Mouse (Mus musculus): Measurements from ENCODE around the gene Epn2.
A peak's percentile ranks its signal among the peaks of the same experiment; 100 is the strongest.

The Epn2 gene

DNA sequence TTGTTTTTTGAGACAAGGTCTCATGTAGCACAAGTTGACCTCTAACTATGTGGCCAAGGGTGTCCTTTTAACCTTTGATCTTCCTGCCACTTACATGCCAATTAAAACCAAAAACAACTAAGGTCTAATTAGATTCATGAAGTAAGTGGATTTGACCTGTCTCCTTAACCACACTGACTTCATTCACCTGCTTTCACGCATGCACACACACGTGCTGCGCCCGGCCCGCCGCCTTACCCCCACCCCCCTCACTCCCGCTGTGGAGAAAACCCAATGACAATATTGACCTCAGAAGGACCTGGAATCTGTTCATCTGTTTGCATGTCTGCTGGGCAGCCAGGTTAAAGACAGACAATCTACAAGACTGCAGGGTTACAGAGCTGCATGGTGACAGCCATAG is 38.8 kb downstream of the Epn2 start:
- no peak for DNase-seq (ENCODE audit: low spot score)

DNA sequence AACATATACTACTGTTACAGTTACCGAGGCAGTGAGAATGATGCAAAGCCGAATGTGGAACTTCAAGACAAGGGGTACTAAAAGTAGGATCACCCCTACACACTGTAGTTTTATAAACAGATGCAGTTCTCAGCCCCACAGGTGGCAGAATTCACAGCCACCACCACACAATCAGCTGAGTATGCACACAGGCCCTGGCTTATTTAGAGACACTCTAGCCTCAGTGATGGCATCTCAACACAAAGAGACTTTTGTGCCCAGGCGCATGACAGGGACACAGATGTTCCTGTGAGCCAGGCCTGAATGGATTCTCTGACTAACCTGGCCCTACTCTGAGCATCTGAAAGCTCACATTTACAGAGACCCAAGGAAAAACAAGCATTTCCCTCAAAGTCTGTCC is 42.1 kb downstream of the Epn2 start:
- DNase-seq (ENCODE audit: low spot score), result no peak

DNA sequence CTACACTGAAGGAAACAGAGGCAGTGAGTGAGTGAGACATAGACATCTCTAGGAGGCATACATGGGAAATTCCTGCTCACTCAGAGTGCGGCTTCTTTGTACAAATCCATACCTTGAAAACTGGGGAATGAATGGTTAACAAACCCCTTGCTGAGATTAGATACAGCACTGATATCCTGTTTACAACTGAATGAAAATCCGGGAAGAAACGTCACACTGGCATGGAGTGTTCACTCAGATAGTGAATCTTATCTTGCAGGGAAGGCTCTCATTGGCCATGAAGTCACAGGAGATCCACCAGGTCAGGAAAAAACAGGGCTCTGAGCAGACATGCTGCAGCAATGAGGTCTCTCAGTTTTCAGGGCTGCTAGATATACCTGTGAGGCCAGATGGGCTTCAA is 42.5 kb downstream of the Epn2 start:
- no peak for DNase-seq (ENCODE audit: low spot score)

DNA sequence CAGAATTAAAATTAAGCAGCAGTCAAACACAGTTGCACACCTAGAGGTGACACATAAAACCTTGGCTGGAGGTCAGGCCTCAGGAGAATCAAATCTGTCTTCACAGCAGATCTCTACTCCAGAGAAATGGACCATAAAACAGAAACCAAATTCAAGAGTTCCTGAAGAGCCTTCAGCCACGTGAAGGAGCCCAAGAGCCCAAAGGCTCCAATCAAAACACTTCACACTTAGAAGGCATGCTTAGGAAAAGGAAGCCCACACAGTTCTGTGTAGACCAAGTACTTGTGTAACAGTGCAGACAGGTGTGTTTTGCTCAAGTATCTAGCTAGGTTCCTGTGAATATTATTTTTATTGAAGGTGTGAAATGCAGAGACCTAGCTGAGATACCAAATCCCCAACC is 44.0 kb downstream of the Epn2 start:
- DNase-seq (ENCODE audit: low spot score), result no peak

DNA sequence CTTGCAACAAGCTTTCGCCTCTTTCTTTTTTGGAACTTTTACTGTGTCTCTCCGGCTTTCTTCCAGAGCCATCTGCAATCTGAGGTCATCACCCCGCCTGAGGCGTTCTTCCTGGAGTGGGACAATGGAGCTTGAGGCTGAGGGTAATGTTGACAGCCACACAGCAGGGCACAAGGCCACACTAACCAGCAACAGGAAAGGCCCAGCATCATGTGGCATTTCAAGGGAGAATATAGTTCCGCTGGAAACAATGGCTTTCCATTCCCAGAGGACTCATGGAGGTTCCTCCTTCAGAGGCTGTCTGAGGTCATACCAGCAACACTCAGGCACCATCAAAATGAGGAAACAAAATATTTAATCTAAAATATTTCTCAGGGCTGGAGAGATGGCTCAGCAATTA is 45.9 kb downstream of the Epn2 start:
- DNase-seq (ENCODE audit: low spot score), result no peak

DNA sequence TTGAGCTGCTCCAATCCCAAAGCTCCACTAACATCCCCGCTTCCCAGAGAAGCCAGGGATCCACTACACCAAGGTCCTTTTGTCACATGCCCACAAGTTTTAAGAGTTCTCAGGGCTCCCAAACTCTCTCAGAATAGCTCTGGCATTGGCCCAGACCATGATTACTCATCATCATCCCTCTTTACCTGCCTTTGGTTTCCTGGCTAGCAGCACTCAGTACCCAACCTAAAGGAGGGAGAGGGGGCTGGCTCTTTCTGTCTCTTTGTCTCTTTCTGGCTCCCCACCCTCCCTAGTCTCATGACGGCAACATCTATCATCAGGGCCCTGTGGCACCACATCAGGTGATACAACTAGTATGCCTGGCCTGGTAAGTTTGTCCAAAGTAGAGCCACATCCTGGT is 46.7 kb downstream of the Epn2 start:
- no peak for DNase-seq (ENCODE audit: low spot score)

DNA sequence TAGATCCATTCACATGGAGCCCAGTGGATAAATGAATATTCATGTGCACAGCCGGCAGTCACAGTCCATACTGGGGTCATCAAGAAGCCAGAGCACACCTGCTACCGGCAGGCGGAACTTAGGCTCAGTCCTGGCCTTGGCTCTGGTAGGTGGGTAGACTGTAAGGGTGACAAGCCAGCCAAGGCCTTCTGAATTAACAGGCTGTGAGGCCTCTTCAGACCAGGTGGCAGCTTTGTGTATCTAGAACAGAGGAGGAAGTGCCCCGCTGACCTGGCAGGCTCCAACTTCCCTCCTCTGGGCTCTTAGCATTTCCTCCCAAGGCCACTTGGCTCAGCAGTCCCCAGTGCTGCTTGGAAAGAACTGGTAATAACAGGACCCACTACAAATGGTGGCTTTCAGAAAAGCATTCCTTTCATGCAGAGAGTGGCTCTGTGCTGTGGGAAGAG is 50.2 kb downstream of the Epn2 start:
- DNase-seq (ENCODE audit: low spot score), result no peak

DNA sequence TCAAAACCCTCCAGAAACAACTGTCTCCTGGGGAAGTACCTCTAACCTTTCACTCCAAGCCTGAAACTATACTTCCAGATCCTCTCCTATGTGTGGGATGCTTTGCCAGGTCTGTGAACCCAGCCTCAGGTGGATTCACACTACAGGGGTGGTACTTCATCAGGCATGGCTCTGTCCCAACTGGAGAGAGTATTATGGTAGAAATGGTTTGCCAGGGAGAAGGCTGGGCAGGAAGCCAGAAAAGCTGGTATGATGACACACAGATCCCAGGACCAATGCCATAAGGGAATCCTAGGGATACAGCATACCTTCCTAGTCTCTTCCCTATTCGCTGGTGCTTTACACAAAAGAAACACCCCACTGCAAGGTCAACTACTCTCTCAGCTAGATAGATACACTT is 52.6 kb downstream of the Epn2 start:
- peak; percentile 44 for DNase-seq (ENCODE audit: low spot score)

DNA sequence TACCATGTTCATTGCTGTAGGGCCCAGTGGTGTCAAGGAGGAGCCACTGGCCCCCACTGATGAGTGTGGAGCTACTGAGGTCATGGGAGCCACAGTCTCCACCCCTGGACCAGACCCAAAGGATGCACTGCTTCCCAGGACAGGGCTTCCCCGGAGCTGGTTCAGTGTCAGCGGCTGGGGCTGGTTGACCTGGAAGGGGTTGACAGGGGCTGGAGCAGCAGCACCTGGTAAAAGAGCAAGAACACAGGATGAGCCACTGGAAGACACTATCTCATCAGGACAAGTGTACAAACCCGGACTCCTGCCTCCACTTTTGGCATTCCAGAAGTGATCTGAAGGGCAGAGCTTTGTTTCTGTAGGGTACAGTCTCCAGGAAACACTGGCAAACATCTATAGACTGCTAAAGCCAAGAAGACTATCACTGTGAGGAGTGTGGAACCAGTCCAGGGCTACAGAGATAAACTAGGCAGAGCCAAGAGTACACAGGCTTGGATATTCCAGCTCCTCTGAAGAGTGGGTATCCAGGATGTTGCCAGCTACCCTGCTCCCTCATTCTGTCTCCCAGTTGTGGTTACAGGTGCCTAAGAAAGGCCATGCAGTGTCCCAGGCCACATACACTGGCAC is 59.9 kb downstream of the Epn2 start:
- no peak for DNase-seq (ENCODE audit: low spot score)

DNA sequence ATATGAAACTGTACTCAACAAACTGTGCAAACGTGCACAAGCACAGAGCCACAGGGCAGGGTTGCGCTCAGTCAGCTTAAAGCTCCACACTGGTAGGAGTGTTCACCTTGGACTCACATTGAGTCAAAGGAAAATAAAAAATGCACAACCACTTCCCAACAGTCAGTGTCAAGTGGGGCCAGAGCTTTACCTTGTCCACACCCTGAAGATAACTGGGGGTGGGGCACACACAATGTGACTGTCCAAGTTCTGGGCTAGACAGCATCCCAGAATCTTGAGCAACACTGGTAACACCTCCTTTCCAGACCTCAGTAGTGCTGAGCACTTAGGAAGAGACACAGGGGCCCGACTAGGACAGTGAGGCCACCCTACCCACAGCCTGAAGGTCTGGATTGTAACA is 60.6 kb downstream of the Epn2 start:
- DNase-seq (ENCODE audit: low spot score), result no peak

DNA sequence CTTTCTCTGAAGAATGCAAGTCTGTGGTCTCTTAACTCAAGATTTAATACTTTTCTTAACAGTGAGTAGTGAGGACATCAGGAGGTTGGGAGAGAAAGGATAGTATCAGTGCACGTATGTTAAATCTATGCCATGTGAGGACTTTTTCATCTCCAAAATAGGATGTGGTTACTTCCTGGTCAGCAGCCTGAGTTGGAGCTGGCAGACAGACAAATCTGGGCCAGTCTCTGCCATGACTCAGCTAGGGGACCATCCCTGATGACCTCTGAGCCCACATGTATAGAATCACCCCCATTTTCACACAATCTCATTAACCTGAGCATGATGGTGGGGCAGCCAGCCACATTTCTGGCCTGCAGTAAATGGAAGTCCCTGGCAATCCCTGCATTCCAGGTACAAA is 61.5 kb downstream of the Epn2 start:
- no peak for DNase-seq (ENCODE audit: low spot score)

DNA sequence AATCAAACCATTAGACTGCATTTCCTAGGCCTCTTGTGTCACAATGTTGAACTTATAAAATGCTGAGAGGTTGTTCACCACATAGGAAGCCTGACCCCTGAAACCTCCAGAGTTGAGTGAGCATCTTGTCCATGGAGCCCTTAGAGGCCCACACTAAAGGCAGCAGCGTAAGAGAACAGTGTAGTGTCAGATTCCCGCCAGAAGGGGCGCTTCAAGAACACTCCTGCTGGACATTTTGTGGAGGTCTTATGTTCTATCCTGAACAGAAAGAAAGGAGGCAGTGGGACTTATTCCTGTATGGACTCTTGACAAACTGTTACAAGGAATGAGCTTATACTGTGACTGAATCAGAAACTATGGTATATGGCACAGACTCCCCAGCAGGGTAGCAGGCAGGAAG is 64.5 kb downstream of the Epn2 start:
- DNase-seq (ENCODE audit: low spot score), result no peak

DNA sequence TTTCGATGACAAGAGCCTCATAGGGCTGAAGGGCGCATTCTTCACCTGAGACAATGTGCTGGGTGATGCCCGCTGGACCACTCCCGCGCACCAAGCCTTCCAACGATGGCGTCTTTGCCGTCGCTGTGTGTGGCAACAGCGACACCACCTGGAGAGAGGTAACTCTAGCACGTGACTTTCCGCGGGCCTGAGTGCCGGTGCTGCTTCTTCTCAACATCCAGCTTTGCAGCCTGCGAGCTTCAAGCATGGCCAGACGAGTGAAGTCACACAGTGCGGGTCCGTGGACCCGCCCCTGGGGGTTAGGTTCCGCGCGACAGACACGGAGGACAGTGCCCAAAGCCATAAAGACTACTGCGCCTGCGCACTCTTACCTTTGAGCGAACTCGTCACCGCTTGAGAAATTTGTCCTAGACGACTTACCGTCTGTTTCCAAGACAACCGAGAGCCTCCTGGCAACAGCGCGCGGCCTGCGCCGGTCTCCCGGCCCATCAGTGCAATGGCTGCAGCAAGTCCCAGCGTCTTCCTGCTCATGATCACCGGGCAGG is 74.7 kb downstream of the Epn2 start, which contains the start of gene B9d1:
B9d1 (plus strand) TSS at position 432 of the 545 bp plus-strand sequence.
- DNase-seq (ENCODE audit: low spot score), result peak; percentile 99

DNA sequence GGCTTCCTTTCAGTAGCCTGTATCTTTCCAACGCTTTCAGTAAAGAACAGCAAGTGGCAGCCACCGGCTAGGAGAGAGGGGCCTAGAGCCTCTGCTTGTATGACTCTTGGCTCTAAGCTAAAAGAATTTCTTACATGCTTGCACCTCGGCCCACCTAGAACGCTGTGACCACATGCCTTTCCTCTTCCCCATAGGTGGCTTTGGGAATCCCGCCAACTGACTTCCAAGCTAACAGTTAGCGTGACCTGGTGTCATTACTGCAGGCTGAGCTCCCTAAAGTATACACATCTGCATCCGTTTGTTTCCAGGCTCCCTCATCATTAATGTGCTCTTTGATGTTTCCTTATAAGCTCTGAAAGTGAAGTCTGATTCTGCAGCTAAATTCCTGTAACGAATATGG is 75.6 kb downstream of the Epn2 start:
- no peak for DNase-seq (ENCODE audit: low spot score)

DNA sequence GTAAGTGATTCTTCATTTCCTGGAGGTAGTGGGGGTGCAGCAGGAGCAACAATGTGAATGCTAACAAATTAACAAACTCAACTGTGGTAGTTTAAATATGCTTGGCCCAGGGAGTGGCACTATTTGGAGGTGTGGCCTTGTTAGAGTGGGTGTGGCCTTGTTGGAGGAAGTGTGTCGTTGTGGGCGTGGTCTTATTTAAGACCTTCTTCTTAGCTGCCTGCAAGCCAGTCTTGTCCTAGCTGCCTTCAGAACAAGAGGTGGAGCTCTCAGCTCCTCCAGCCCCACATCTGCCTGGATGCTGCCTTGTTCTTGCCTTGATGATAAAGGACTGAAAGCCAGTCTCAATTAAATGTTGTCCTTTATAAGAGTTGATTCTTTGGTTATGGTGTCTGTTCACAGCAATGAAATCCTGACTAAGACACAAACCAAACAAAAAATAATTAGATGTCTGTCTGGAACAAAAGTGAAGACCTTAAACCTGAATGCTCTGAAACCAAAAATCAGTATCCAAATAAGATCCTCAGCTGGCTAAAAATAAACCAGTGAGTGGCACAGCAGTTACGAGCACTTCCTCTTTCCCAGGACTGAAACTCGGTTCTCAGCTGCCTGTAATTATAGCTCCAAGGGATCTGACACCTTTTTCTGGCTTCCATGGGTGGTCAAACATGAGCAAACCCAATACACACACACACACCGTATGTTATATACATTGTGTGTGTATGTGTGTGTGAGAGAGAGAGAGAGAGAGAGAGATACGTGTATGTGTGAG is 80.6 kb downstream of the Epn2 start:
- no peak for DNase-seq (ENCODE audit: low spot score)

DNA sequence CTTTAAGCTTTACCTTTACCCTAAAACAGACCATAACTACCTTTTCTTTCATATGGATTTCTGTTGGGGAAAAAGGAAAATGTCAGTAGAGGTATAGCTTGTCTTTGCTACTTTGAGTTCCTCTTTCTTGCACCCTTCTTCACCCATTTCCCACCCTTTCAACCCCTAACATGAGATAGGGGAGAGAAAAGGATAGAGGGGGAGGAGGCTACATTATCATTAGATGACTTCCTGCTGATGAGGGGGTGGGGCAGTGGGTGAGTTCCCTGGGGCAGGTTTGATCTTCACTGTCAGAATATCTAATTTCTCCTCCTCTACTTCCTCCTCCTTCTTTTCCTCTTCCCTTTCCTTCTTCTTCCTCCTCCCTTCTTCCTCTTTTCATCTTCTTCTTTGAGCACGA is 82.0 kb downstream of the Epn2 start:
- no peak for DNase-seq (ENCODE audit: low spot score)

DNA sequence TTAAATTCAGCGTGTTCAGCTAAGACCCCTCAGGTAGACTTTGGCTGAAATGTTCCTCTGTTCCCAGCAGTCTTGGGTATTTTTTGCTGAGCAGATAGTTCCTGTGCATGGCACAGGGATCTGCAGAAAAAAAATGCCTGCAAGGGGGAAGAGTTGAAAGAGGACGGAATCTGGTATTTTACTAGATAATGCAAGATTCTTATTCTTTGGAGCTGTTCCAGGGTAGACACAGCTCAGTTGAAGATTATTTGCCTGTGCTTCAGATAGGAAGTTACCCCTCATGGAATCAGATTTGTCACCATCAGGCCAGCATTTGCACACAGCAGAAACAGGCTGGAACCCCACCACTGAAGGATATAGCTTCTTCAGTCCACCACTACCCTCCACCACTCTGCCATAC is 84.0 kb downstream of the Epn2 start:
- DNase-seq (ENCODE audit: low spot score), result no peak

DNA sequence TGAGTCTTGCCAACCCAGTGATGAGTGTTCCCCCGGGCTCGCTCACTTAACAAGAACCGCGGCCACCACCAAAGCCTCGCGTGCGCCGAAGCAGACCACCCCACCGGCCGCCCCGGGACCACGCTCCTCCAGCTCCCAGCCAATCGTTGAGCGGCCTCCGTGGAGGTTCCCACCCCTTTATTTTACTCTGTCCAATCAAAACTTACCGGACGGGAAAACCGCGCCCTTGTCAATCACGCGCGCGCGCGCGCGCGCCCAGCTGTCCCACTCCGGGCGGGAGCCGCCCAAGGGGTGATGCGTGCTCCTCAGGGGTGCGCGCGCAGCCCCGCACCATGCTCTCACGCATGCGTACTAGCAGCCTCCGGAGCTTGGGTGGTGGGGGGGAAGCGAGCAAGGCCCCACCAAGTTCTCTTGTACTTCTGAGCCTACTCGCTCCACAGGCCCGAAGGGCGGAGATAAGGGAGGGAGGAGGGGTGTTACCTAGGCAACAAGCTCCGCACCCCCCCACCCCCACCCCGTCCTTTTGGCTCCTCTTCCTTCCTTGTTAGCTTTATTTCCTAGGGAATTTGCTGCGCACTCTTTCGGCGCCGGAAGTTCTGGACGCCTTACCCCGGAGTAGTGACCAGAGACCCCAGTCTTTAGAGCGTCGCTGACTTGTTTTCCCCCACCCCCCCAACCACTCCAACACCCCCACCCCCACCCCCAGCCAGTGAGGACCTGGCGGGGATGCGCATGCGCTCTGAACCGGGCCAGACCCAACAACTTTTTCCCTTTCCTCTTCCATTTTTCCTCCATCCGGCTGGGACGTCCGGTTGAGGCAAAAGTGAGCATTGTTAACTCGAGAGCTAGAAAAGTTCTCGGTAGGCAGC is 85.1 kb downstream of the Epn2 start, which contains the start of gene Mapk7:
Mapk7 (minus strand) TSS at position 278 of the 869 bp plus-strand sequence.
- DNase-seq (ENCODE audit: low spot score), result no peak

DNA sequence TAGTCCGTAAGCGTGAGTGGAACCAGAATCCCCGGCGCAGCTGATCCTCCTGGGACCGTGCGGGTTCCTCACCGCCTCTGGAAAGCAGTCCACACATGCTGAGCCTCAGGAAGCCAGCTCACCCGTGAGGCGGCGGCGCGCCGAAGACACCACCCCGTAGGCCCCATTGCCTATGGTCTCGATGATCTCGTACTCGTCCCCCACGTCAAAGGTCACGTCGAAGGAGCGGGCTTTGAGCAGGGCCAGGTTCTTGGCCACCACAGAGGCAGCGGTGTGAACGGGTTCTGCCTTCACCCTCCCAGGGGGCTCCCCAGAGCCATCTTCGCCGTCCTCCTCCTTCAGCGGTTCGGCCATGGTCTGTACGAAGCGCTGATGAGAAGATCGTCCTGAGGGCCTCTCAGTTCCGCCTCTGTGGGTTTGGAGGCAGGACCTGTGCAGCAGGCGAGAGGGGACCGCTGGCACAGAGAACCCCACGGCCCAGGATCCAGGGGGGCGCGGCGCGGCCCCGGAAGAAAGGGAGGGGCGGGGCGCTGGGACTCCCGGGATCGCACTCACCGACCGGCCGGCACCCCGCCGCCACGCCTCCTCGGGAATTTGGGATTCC is 85.9 kb downstream of the Epn2 start:
- DNase-seq (ENCODE audit: low spot score), result no peak

DNA sequence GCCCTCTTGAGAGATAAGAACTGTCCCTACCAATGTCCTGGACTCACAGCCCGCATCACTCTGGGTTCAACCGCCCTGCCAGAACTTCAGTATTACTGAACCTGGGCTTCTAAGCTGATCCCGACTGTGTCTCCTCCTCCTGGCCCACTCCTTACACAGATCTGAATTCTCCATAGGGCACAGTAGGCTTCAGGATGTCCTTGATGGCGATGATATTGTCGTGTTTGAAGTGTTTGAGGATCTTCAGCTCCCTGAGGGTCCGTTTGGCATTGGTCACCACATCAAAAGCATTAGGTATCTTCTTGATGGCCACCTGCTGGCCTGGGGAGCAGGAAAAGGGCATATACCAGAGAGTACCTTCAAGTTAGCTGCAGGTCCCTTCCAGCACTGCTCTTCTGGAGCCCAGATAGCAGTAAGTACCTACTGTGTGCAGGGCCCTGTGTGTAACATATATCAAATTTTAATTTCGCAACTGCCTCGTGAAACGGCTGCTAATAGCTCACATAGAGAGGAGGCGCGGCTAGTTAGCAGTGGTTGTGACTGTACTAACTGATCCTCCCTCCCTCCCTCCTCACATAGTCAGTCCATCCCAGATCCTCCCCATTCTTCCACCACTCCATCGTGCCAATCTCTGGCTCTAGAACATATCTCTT is 86.6 kb downstream of the Epn2 start:
- DNase-seq (ENCODE audit: low spot score), result no peak

DNA sequence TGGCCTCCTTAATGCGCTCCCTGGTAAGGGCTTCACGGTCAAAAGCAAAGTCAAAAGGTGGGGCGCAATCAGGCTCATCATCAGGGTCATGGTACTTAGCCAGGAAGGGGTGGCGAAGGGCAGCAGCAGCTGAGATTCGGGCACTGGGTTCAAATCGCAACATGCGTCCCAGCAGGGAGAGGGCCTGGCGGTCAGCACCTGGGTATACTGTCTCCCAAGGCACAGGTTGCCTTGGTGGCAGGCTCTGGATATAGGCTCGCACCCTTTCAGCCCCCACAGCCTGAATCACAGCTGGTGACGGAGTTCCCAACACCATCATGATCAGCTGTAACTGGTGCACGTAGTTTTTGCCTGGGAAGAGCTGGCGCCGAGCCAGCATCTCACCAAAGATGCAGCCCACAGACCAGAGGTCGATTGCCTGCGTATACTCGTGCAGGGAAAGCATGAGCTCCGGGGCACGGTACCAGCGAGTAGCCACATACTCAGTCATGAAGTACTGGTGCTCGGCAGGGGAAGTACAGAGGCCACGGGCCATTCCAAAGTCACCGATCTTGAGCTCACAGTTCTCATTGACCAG is 88.5 kb downstream of the Epn2 start:
- no peak for DNase-seq (ENCODE audit: low spot score)

Measured in layer of hippocampus, adult 9-10 months (tissue).